Comparison of ENCODE assay signal across 10 mouse cellular contexts in the genomic region with DNA sequence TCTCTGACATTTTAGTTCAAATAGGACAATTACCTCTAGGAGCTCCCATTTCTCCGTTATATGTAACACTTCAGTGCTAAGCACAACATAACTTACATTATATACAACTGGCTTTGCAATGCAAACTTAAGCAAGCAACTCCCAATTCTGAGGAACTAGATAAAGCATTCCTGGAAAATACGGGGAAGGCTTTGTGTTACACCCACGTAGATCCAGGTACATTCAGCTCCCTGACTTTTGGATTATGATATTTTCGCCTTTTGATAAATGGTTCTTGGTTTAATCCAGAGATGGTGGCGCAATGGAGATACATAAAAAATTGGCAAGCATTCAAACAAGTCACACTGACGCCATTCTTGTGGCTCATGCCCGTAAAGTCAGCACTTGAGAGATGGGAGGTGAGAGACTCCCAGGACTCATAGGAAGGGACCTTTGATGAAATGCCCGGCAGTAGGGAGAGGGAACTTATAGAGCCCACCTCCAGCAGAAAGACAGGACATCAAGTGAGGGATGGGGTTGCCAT. TPM values are rescaled to one million over a fixed set of nuclear protein-coding genes. Genes with fewer than 3 reads are reported as not detected.
DNase-seq lines count a peak whose midpoint lies in the region; ATAC-seq and TF ChIP-seq lines count a peak whose summit lies in the region.
"Had no signal": no experiment of that assay in that cellular context is flagged by ENCODE, and none has a peak within 500 bp of the region (broad histone marks: within the 10 kb centered on the region; RNA-seq: fewer than 3 reads in every experiment).

No protein-coding gene starts in this region.

- no peaks in the 10 kb centered on the region for H3K9me3 ChIP-seq in heart, postnatal 0 days (replicated peaks; ENCODE audit: control insufficient read depth, low read length)
- no peaks in the 10 kb centered on the region for H3K9me3 ChIP-seq in hindbrain, embryonic 13.5 days
- H3K9me3 ChIP-seq in midbrain, embryonic 13.5 days: no peaks in the 10 kb centered on the region

- H3K4me3 ChIP-seq in heart, postnatal 0 days (ENCODE audit: low read depth, low read length): peak overlapping the region; percentile 78
- H3K4me3 ChIP-seq in bone marrow macrophage, adult 2 months (ENCODE audit: insufficient read depth, low read length): peak overlapping the region; percentile 70
- peak overlapping the region; percentile 56; the same call in 1 of the 2 replicates for H3K4me3 ChIP-seq in hindbrain, embryonic 13.5 days
- H3K4me3 ChIP-seq in midbrain, embryonic 13.5 days (replicated peaks): peak overlapping the region; percentile 44

- H3K36me3 ChIP-seq in heart, postnatal 0 days (replicated peaks; ENCODE audit: control insufficient read depth, insufficient read depth, low read length): peaks cover 13% of the 10 kb centered on the region; the same call in 1 of the 2 replicates
- no peaks in the 10 kb centered on the region for H3K36me3 ChIP-seq in hindbrain, embryonic 13.5 days
- H3K36me3 ChIP-seq in midbrain, embryonic 13.5 days: peaks cover 6% of the 10 kb centered on the region

- H3K4me1 ChIP-seq in heart, postnatal 0 days (ENCODE audit: control insufficient read depth, insufficient read depth): 0 out of 2 replicates have a peak, but pooled peaks cover 5% of the 10 kb centered on the region
- peaks cover 3% of the 10 kb centered on the region for H3K4me1 ChIP-seq in bone marrow macrophage, adult 2 months (ENCODE audit: control insufficient read depth, insufficient read depth, low read length)
- H3K4me1 ChIP-seq in hindbrain, embryonic 13.5 days (replicated peaks): peaks cover 9% of the 10 kb centered on the region
- H3K4me1 ChIP-seq in midbrain, embryonic 13.5 days (replicated peaks): peaks cover 15% of the 10 kb centered on the region

- H3K9ac ChIP-seq in heart, postnatal 0 days (replicated peaks; ENCODE audit: low read depth, low read length): peak overlapping the region; percentile 54; the same call in 1 of the 2 replicates
- H3K9ac ChIP-seq in hindbrain, embryonic 13.5 days: no peak overlapping the region
- peak overlapping the region; percentile 19 for H3K9ac ChIP-seq in midbrain, embryonic 13.5 days (replicated peaks)

- intact Hi-C loops in heart, postnatal 14 days (cut with DNase I): loop anchor here (5.0 kb wide), 2 partner anchors 137 to 607 kb away; no protein-coding TSS in a partner anchor

- no peaks in the 10 kb centered on the region for H3K27me3 ChIP-seq in heart, postnatal 0 days (ENCODE audit: control insufficient read depth, insufficient read depth, low read length)
- H3K27me3 ChIP-seq in hindbrain, embryonic 13.5 days: no peaks in the 10 kb centered on the region
- no peaks in the 10 kb centered on the region for H3K27me3 ChIP-seq in midbrain, embryonic 13.5 days

- TF ChIP-seq CTCF in heart, postnatal 0 days (IDR thresholded peaks at IDR 0.05; ENCODE audit: low read depth): no peak
- TF ChIP-seq CTCF in bone marrow macrophage, adult 2 months (IDR thresholded peaks at IDR 0.05; ENCODE audit: low read depth, low read length): no peak

- 67% methylated on average over 8 of the region's 8 CpGs for WGBS in heart, postnatal 0 days
- 86% methylated on average over 8 of the region's 8 CpGs for WGBS in hindbrain, embryonic 13.5 days
- WGBS in midbrain, embryonic 13.5 days: 84% methylated on average over 8 of the region's 8 CpGs

- DNase-seq in heart, postnatal 0 days (ENCODE audit: low spot score): no peak
- DNase-seq in heart, postnatal 14 days: no peak
- DNase-seq in adipocyte (ENCODE audit: low spot score): no peak
- no peak for DNase-seq in ovary, postnatal 10 days (ENCODE audit: low spot score)
- no peak for DNase-seq in gastrocnemius, adult 18-20 months (ENCODE audit: low spot score)
- DNase-seq: layer of hippocampus, adult 9-11 months; right cerebral cortex, adult 18-20 months had no signal

- no peak for TF ChIP-seq POLR2A in bone marrow macrophage, adult 2 months (IDR thresholded peaks at IDR 0.05; ENCODE audit: borderline replicate concordance, low read depth, low read length)

- ATAC-seq in heart, postnatal 0 days (ENCODE audit: insufficient read depth, low read depth): no peak
- no peak for ATAC-seq in hindbrain, embryonic 13.5 days (ENCODE audit: low FRiP score)
- no peak for ATAC-seq in midbrain, embryonic 13.5 days

- TF ChIP-seq EP300 in heart, postnatal 0 days (IDR thresholded peaks at IDR 0.05; ENCODE audit: low read depth): no peak

- peak overlapping the region; percentile 68 for H3K4me2 ChIP-seq in heart, postnatal 0 days (ENCODE audit: low read depth, low read length)
- H3K4me2 ChIP-seq in hindbrain, embryonic 13.5 days: peak overlapping the region; percentile 63
- H3K4me2 ChIP-seq in midbrain, embryonic 13.5 days (replicated peaks): peak overlapping the region; percentile 65

- H3K27ac ChIP-seq in heart, postnatal 0 days (ENCODE audit: low read depth): no peak overlapping the region
- no peak overlapping the region for H3K27ac ChIP-seq in bone marrow macrophage, adult 2 months (ENCODE audit: insufficient read depth, low read depth, low read length)
- no peak overlapping the region for H3K27ac ChIP-seq in hindbrain, embryonic 13.5 days
- H3K27ac ChIP-seq in midbrain, embryonic 13.5 days: no peak overlapping the region

RNA-seq across cellular contexts. Expression of a gene that starts 1.2 kb away (rescaled TPM):
- 18.2 and 27.9 TPM in 2 replicates for total RNA-seq in heart, postnatal 0 days (2014; rRNA removed; ENCODE audit: low replicate concordance)
- polyA plus RNA-seq in heart, postnatal 0 days (2015; fragmentation: Nextera tagmentation; extraction: Ambion mirVana): 14.5 and 15.3 TPM in 2 replicates
- total RNA-seq in heart, postnatal 14 days (2021): 1 to 10 TPM; 2.8 to 4.9 TPM
- polyA plus RNA-seq in bone marrow macrophage, adult 2 months (2012; ENCODE audit: insufficient read depth, insufficient read length, missing spikeins): 29.4 and 32.5 TPM in 2 replicates
- 18.4 and 20.2 TPM in 2 replicates for polyA plus RNA-seq in hindbrain, embryonic 13.5 days (2015; fragmentation: Nextera tagmentation; extraction: Ambion mirVana)
- polyA plus RNA-seq in midbrain, embryonic 13.5 days (2015; fragmentation: Nextera tagmentation; extraction: Ambion mirVana): 29.8 and 34.1 TPM in 2 replicates
- total RNA-seq in gastrocnemius, adult 18-20 months (2021): under 1 TPM in 1 of 2 experiments, not detected in 1; 0.34 TPM
